Mouse (Mus musculus): ENCODE measurements around the gene Pds5b.

GRCm38 (mm10) chr5:150822781-150823180, 149.2 kb downstream of the Pds5b start:
- TF ChIP-seq RAD21 (IDR thresholded peaks at IDR 0.05; ENCODE audit: low read depth, low read length), result no peak
- no peak for TF ChIP-seq ZNF384 (IDR thresholded peaks at IDR 0.05; ENCODE audit: low read depth, low read length)
- TF ChIP-seq TBP (IDR thresholded peaks at IDR 0.05; ENCODE audit: low read depth, low read length), result no peak
- no peak for TF ChIP-seq GATA1 (IDR thresholded peaks at IDR 0.05; ENCODE audit: low read depth, low read length)
- TF ChIP-seq ELF1 (IDR thresholded peaks at IDR 0.05; ENCODE audit: low read depth, low read length), result no peak
- no peak for TF ChIP-seq CHD1 (IDR thresholded peaks at IDR 0.05; ENCODE audit: low read depth, low read length)
- TF ChIP-seq MYB (IDR thresholded peaks at IDR 0.05; ENCODE audit: low read depth, low read length), result no peak
- no peak for TF ChIP-seq RCOR1 (IDR thresholded peaks at IDR 0.05; ENCODE audit: low read depth, low read length)
- TF ChIP-seq CTCF (IDR thresholded peaks at IDR 0.05 in 2 of 3, conservative IDR thresholded peaks at IDR 0.05 in 1 of 3; ENCODE audit: control insufficient read depth in 1 of 3, insufficient read depth in 1 of 3, low read depth in 2 of 3, low read length in 3 of 3, poor library complexity in 1 of 3, severe bottlenecking in 1 of 3), result no peak
- TF ChIP-seq MEF2A (IDR thresholded peaks at IDR 0.05; ENCODE audit: extremely low read depth, insufficient replicate concordance, low read depth, low read length, poor library complexity, severe bottlenecking), result no peak
